Mouse (Mus musculus) urinary bladder, postnatal 36 days (tissue): ENCODE results near the gene Gm28576.
"Not testable (repeated sequence)": the region's sequence is repeated elsewhere in the genome, so short reads cannot be mapped to it uniquely, and the experiment has no call there.

Experiments
- DNase-seq, 2 experiments: peaks; one replicate each; pipeline ENCODE4 v3.0.0; 2022; ENCODE audit warnings: low spot score in 2 of 2, mixed read lengths in 1 of 2

Gm28576 gene

GRCm38 (mm10) chrY:7722641-7723040 lies at the start of gene Gm28576:
TSS of gene Gm28576 (plus strand) at chrY:7722941.
- not testable (repeated sequence) for DNase-seq
